Mouse (Mus musculus): ENCODE results near the gene Tcirg1.

Gene Tcirg1

DNA sequence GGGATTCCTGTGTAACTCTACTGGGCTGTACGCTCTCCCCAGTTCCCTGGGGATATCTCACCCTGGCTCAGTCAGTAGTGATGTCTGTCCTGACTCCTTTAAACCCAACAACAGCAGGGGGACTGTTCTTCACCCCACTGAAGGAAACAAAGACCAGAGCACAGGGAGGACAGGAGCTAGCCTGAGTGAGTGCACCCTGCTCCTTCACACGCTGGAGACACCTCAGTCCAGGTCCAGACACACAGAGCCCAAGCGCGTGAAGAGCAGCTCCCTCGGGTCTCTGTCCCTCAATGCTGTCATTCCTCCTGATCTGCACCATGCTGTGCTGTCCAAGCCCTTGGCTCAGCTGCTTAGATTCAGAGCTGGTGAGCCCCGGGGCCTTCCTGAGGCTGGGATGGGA is 19.8 kb upstream of the Tcirg1 start:
- no peak for DNase-seq (ENCODE audit: low spot score)

- DNase-seq (ENCODE audit: low spot score): no peak
These were observed 19.3 kb upstream of the Tcirg1 start for GRCm38 (mm10) chr19:3926279-3926678.

DNA sequence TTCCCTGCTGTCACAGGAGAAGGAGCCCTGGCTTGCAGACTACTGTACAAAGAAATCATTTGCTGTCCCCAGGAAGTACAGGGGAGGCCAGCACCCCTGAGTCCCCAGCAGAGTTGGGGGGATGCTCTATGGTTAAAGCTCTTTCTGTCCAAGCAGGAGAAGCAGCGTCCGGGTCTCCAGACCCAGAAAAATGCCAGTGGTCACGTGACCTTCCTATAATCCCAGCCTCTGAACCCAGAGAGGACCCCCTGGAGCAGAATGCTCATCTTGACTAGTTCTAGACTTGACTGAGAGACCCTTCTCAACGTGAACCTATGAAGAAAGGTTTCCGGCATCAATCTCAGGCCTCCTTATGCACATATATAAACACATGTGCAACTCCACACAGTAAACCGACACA is 18.9 kb upstream of the Tcirg1 start:
- no peak for DNase-seq (ENCODE audit: low spot score)

- DNase-seq (ENCODE audit: low spot score): no peak
These were observed 17.9 kb upstream of the Tcirg1 start for GRCm38 (mm10) chr19:3924868-3925267.

DNA sequence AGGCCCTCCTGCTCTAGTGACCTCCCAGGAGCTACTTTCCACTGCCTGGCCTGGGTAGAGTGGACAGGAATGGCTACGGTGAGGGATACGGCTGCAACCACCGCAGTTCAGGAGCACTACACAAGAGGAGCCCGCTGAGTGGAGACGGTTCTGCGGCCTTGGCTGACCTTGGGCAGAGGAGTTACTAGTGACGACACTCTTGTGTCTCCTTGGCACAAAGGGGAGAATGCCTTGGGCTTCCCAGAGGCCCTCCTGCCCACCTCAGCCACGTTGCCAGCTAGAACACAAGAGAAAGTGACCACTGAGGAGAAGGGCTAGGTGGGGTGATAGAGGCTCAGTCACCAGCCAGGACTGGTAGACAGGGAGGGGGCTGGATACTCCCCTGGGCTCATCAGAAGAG is 17.3 kb upstream of the Tcirg1 start:
- DNase-seq (ENCODE audit: low spot score): no peak

GRCm38 (mm10) chr19:3923586-3923985 is 16.7 kb upstream of the Tcirg1 start:
- DNase-seq (ENCODE audit: low spot score): no peak

GRCm38 (mm10) chr19:3922661-3923371 is 15.9 kb upstream of the Tcirg1 start:
- DNase-seq (ENCODE audit: low spot score): no peak

GRCm38 (mm10) chr19:3919928-3920327 is 13.0 kb upstream of the Tcirg1 start:
- DNase-seq (ENCODE audit: low spot score): no peak

DNA sequence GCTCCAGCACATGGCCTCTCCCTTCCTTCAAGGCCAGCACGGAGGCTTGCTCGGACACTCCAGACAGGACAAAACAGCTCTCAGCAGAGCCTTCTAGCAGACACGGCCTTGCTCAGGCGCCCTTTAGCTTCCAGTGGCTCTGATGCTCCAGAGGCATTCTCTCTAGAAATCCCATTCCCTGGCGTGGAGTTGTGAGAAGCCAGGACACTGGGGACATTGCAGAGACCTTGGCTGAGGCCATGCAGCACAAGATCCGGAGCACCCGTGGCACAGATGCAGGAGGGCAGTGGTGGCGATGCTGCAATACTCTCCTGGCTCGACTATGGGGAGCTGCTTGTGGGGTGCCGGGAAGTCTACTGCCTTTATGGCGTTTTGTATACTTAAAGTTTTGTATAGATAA is 9.8 kb upstream of the Tcirg1 start:
- no peak for DNase-seq (ENCODE audit: low spot score)

- DNase-seq (ENCODE audit: low spot score): no peak
These were observed 7.6 kb upstream of the Tcirg1 start for GRCm38 (mm10) chr19:3914535-3914934.

GRCm38 (mm10) chr19:3913692-3914091 is 6.8 kb upstream of the Tcirg1 start:
- no peak for DNase-seq (ENCODE audit: low spot score)

GRCm38 (mm10) chr19:3912337-3913204 is 5.6 kb upstream of the Tcirg1 start, which contains the start of gene Ndufs8:
Gene Ndufs8 (minus strand): TSS chr19:3912774.
- peak; percentile 95 for DNase-seq (ENCODE audit: low spot score)

DNA sequence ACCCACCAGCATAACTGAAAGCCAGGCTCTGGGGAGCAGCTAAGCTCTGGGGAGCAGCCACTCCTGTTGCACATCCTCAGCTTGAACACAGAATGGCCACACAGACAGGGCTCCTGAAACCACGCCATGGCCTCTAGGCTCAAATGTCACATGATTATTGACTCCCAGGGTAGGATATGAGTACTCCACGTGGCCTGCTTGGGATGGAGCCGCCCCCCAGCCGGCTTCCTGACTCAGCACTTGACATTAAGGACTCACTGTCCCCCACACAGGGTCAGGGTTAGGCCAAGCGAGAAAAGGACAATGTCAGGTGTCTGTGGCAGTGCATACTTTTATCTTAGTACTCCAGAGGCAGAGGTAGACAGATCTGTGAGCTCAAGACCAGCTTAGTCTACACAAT is 3.3 kb upstream of the Tcirg1 start:
- DNase-seq (ENCODE audit: low spot score): no peak

- no peak for DNase-seq (ENCODE audit: low spot score)
These were observed 1.1 kb upstream of the Tcirg1 start for GRCm38 (mm10) chr19:3907876-3908660.

DNA sequence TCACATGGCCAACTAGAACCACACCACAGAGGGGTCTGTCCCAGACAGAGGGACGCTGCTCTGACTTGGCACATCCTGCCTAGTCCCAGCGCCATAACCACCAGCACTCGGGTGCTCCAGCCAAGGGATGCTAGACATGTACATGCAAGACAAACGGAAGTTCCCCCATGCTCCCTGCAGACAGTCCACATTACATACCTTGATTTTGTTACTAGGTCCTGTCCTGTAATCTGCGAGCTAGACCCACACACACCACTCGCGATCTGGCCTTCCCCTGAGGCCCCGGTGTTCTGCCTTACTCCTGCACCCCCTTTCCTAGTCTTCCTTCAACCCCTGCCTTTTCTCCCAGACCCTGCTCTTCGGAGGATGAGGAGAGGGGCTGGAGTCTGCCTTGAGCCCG is 607 bp downstream of the Tcirg1 start:
- no peak for DNase-seq (ENCODE audit: low spot score)

GRCm38 (mm10) chr19:3905261-3905969 is 1.5 kb downstream of the Tcirg1 start:
- no peak for DNase-seq (ENCODE audit: low spot score)

DNA sequence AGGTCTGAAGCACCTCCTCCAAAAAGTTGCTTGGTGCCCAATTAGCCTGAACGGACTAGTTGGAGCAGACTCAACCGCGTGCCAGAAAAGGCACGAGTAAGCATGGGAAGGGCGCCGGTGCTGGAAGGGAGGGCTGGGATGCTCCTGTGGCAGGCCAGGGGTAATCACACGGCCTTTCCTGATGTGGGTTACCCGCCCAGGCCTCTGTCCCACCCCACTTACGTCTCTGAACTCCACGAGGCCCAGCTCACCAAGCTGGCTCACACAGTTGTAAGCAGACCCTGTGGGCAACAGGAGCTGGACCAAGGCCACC is 2.6 kb downstream of the Tcirg1 start:
- no peak for DNase-seq (ENCODE audit: low spot score)

DNA sequence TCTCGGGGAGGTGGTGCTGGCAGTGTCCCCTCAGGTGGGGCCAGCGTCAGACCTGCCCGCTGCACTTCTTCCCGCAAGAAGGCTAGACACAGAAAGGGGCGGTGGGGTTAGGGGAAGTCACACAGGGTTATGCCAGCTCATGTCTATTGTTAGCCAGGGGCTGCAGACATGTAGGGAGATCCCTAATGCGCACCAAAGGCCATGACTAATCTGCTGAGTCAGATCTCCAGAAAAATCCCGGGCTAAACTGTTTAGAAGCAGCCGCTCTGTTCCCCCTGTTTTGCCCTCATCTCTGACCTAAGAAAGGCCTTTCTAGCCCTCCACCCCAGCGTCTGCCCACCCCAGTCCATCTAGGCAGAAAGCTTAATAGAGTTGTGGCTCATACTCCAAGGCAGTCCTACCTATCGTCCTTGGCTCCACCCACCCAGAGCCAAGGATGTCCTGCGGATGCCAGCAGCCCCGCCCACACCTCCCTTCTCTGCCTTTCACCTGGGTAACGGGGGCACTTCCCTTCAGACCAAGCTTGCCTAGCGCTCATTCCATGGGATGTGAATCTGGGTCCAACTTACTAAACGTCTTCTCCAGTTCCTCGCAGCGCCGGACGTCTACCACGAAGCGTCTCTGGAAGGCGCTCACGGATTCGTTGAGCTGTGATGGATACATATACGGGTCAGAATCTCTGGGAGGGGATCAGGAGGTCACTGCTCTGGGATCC is 3.1 kb downstream of the Tcirg1 start:
- no peak for DNase-seq (ENCODE audit: low spot score)

GRCm38 (mm10) chr19:3902966-3903365 is 4.0 kb downstream of the Tcirg1 start:
- DNase-seq (ENCODE audit: low spot score): no peak

GRCm38 (mm10) chr19:3899618-3900017 is 7.3 kb downstream of the Tcirg1 start:
- no peak for DNase-seq (ENCODE audit: low spot score)

- DNase-seq (ENCODE audit: low spot score): no peak
These were observed 8.0 kb downstream of the Tcirg1 start for GRCm38 (mm10) chr19:3898952-3899351.
